Mouse (Mus musculus) urinary bladder, postnatal 10 days (tissue): ENCODE measurements around the gene Prrc2a.
"Not testable (repeated sequence)": the region's sequence is repeated elsewhere in the genome, so short reads cannot be mapped to it uniquely, and the experiment has no call there.

Experiments used
- DNase-seq: peaks from one replicate; pipeline ENCODE4 v3.0.0; 2022; ENCODE audit warnings: low spot score

The Prrc2a gene

GRCm38 (mm10) chr17:35132174-35132560, 32.5 kb downstream of the Prrc2a start:
- no peak for DNase-seq

- no peak for DNase-seq
These were observed 33.1 kb downstream of the Prrc2a start, which contains the start of gene Apom for GRCm38 (mm10) chr17:35131500-35132173. Apom (minus strand) TSS chr17:35132050.

- DNase-seq = no peak
These were observed 33.7 kb downstream of the Prrc2a start for GRCm38 (mm10) chr17:35131038-35131437.

GRCm38 (mm10) chr17:35128996-35129395, 35.7 kb downstream of the Prrc2a start:
- DNase-seq = no peak

GRCm38 (mm10) chr17:35127017-35127416, 37.7 kb downstream of the Prrc2a start:
- no peak for DNase-seq

- no peak for DNase-seq
These were observed 38.5 kb downstream of the Prrc2a start, which contains the start of gene D17H6S53E for GRCm38 (mm10) chr17:35126206-35126611. D17H6S53E (plus strand) TSS chr17:35126373.

GRCm38 (mm10) chr17:35125578-35125977, 39.1 kb downstream of the Prrc2a start:
- DNase-seq = no peak

GRCm38 (mm10) chr17:35125081-35125480, 39.6 kb downstream of the Prrc2a start:
- DNase-seq = no peak

- DNase-seq = not testable (repeated sequence)
These were observed 40.3 kb downstream of the Prrc2a start for GRCm38 (mm10) chr17:35124261-35124896.

- not testable (repeated sequence) for DNase-seq
These were observed 41.4 kb downstream of the Prrc2a start for GRCm38 (mm10) chr17:35123287-35123686.

- no peak for DNase-seq
These were observed 42.8 kb downstream of the Prrc2a start, which contains the start of gene Csnk2b for GRCm38 (mm10) chr17:35121871-35122303. Csnk2b (minus strand) TSS chr17:35122053.

GRCm38 (mm10) chr17:35121143-35121799, 43.4 kb downstream of the Prrc2a start, which contains the start of gene Gpank1:
Gpank1 (plus strand) TSS chr17:35121455.
- DNase-seq = peak; percentile 83

- no peak for DNase-seq
These were observed 44.0 kb downstream of the Prrc2a start for GRCm38 (mm10) chr17:35120745-35121142.

GRCm38 (mm10) chr17:35115046-35116019, 49.4 kb downstream of the Prrc2a start, which contains the start of gene Ly6g5b:
Ly6g5b (minus strand) TSS chr17:35115428.
- no peak for DNase-seq

GRCm38 (mm10) chr17:35111774-35112173, 52.9 kb downstream of the Prrc2a start:
- no peak for DNase-seq

GRCm38 (mm10) chr17:35108097-35108496, 56.6 kb downstream of the Prrc2a start, which contains the start of gene Ly6g5c:
Ly6g5c (plus strand) TSS chr17:35108279.
- DNase-seq = no peak

GRCm38 (mm10) chr17:35106522-35106921, 58.2 kb downstream of the Prrc2a start:
- no peak for DNase-seq

GRCm38 (mm10) chr17:35105740-35106389, 58.8 kb downstream of the Prrc2a start:
- no peak for DNase-seq

- no peak for DNase-seq
These were observed 59.9 kb downstream of the Prrc2a start for GRCm38 (mm10) chr17:35104754-35105153.

GRCm38 (mm10) chr17:35104079-35104478, 60.6 kb downstream of the Prrc2a start:
- DNase-seq = no peak

GRCm38 (mm10) chr17:35103221-35103690, 61.4 kb downstream of the Prrc2a start:
- DNase-seq = no peak
